Mouse (Mus musculus) forelimb bud, embryonic 11.5 days (tissue): ENCODE results near the gene Dok7.

ENCODE experiments used
- DNase-seq: peaks from one replicate; pipeline ENCODE4 v3.0.0-alpha.2; 2012; ENCODE audit warnings: low read depth, low spot score

Gene Dok7

GRCm38 (mm10) chr5:35057582-35057981 lies 1.0 kb downstream of the Dok7 start:
- peak; percentile 29 for DNase-seq

DNA sequence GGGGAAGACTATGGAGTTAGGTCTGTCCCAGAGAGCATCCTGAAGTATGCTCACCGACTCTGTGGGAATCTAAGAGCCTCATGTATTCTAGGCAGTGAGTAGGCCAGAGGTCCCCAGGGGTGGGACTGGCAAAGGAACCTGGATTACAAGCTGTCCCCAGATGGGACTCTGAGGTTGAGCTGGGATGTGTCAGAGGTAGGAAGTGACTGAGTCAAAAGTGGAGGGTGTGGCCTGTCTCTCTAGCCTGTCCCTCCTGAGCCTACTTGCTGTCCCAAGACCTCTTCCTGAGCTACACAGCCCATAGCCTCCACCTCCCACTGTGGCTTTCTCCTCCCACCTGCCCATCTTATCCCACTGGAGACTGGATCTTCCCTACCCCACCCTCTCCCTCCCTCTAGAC lies 1.6 kb downstream of the Dok7 start:
- DNase-seq = no peak

- no peak for DNase-seq
Measured at GRCm38 (mm10) chr5:35060098-35060497, 3.5 kb downstream of the Dok7 start.

DNA sequence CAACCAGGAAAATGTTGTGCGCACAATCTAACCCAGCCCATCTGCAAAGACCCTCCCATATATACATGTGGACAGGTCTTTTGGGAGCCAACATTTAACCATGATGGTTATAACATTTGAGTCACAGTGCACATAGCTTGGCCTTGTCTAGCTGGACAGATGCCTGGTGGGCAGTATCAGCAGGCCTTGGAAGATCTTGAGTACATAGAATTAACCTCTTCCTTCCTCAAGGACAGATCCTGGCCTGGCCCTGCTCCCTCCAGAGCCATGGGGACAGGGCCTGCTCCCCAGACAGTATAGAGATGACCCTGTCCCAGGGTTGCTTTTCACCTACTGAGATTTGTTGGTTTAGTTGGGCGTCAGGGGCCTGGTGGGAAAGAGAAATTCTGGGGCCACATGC lies 13.3 kb downstream of the Dok7 start:
- DNase-seq = no peak

GRCm38 (mm10) chr5:35070314-35070713 lies 13.7 kb downstream of the Dok7 start:
- no peak for DNase-seq

DNA sequence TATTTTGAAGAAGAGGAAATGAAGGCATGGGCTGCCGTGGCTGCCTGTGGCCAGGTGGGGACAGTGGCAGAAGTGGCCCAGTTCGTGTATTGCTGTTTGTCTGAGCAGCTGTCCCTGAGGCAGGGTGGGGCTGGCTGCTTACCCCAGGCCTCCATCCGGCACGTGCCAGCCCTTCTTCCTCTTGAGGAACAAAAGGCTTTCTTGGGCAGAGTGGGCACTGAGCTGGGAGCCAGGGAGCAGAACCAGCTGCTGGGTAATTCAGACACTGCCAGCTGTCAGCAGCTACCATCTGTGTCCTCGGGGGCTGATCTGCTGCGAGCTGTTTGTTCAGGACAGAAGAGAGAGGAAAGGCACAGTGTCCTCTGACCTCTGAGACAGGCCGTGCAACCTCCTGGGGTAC lies 14.4 kb downstream of the Dok7 start:
- DNase-seq = no peak

DNA sequence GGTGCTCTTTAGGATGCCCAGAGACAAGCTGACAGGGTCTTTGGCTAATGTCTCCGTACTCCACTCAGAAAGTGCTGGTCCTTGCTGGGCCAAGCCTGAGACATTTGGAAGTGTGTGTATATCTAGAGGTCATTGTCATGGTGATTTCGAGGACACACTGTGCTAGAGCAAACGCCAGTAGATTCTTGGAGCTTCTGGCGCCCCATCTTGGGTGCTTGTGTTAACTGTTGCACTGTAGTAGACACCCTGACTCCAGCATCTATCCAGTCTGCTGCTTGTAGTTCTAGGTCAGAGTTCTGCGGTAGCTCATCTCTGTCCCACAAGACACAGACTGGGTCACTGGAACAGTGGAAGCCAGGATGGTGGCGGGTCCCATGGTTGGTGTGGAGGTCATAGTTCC lies 15.3 kb downstream of the Dok7 start:
- DNase-seq = no peak

DNA sequence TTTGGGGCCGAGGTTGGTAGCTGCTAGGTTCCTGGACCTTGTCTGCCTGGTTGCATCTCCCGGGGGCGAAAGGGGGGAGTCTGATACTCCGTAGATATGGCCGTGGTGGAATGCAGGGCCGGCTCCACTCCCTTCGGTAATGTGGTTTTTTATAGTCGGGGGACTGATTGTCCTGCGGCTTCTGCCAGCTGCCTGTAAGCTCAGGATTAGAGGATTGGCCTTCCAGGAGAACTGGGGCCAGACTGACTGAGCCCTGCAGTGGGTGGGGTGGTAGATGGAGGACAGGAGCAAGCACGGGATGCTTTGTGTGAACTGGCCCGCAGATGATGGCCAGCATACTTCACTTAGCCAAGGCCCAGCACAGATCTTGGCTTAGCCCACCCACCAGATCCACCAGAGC lies 16.7 kb downstream of the Dok7 start:
- no peak for DNase-seq

GRCm38 (mm10) chr5:35073992-35074391 lies 17.4 kb downstream of the Dok7 start:
- no peak for DNase-seq

GRCm38 (mm10) chr5:35076369-35076768 lies 19.8 kb downstream of the Dok7 start:
- no peak for DNase-seq

- no peak for DNase-seq
Measured at GRCm38 (mm10) chr5:35079101-35079500, 22.5 kb downstream of the Dok7 start.

DNA sequence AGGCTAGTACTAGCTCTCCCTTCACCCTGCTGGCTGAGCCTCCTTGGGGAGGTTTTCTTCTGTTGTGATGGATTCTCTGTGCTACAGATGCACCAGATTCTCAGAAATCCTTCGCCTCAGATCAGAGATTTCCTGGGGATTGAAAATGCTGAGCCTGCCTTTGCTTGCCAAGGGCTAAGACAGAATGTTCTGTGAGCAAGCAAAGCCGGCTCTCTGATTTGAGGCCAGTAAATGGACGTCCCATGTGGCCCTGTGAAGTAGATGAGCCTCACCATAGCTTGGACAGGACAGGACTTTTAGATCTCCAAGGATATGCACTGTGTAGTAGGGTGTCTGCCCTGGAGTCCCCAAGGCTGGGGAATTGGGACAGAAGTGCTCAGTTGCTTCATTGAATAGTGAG lies 28.3 kb downstream of the Dok7 start:
- no peak for DNase-seq

- DNase-seq = peak; percentile 56
Measured at GRCm38 (mm10) chr5:35088785-35089613, 32.4 kb downstream of the Dok7 start.

GRCm38 (mm10) chr5:35089614-35089963 lies 33.0 kb downstream of the Dok7 start:
- DNase-seq = no peak

DNA sequence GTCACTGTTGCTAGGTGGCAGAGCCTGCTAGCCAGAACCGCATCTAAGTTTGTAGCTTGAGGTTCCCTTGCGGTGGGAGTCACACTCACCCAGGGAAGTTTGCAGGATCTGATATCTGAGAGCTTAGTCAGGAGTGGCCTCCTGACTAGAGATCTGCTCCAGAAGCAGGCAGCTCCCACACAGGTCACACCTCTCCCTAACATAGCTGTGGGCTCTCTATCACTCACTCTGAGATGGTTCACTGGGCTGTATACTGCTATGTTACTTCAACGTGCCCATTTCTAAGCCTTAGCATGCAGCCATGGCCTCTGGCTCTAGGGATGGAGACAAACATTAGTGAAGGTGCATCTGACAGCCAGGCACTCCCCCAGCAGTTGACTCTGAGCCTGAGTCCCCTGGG lies 35.1 kb downstream of the Dok7 start:
- DNase-seq = no peak

DNA sequence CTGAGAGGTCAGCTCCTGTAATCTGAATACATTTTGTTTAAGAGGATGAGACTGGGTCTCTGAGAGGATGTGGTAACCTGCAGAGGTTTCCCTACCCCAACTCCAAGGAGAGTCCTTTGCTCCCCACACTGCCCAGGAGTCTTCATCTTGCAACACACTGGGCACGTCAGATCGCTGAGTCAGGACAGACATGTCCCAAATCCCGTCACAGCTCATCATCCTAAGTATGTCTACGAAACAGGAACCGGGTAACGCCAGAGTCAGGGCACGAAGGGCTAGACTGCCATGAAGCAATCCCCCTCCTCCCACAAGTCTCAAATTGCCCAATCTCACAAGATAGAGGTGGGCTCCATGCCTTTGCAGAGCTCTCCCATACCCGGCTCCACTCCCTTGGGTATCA lies 46.5 kb downstream of the Dok7 start:
- no peak for DNase-seq

DNA sequence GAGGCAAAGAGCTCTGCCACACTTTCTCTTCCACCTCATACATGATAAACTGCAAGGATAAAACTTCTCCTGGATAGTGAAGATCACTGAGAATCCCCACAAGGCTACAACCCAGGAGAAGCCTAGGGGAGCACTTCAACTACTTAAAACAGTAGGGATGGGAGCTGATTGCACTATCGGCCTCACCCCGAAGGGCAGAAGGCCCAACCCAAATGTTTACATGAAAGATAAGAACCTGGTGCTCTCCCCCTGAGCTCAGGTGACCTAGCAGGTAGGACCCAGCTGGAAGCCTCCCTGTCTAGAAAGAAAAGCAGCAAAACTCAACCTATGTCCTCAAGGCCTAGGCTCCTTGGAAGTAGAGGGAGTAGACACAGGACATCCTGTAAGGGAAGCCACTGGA lies 47.0 kb downstream of the Dok7 start:
- no peak for DNase-seq

DNA sequence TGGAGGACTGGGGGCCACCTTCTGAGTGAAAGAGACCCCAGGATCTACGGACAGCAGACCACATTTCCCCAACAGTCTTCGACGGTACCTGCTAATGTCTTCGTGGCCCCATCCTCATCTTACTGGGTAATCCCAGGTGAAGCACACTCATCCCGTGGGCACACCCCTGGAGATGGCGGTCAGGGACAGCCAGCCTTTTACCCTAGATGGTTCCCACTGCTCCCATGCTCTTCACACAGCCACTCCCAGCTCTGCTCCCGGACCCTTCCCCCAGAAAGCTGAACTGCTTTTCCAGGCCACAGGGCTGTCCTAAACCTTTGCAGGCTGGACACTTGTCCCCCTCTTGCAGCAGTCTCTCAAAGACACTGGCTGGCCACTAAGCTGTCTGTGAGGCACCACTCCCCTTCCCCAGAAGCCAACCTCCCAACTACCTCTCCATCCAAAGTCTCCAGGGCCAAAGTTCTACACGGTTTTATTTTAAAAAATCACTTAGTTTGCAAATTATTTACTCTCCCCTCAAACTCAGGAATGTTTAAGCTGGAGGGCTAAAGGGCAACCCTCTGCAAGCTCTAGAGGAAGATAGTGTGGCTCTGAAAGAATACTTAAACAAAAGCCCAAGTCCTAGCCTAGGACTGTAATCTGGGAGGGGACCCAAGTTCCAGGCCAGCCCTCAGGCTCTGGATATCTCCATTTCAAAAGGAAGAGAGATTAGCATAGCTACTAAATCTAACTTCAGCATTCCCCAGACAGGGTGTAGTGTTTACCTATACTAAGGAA lies 47.8 kb downstream of the Dok7 start:
- DNase-seq = no peak

DNA sequence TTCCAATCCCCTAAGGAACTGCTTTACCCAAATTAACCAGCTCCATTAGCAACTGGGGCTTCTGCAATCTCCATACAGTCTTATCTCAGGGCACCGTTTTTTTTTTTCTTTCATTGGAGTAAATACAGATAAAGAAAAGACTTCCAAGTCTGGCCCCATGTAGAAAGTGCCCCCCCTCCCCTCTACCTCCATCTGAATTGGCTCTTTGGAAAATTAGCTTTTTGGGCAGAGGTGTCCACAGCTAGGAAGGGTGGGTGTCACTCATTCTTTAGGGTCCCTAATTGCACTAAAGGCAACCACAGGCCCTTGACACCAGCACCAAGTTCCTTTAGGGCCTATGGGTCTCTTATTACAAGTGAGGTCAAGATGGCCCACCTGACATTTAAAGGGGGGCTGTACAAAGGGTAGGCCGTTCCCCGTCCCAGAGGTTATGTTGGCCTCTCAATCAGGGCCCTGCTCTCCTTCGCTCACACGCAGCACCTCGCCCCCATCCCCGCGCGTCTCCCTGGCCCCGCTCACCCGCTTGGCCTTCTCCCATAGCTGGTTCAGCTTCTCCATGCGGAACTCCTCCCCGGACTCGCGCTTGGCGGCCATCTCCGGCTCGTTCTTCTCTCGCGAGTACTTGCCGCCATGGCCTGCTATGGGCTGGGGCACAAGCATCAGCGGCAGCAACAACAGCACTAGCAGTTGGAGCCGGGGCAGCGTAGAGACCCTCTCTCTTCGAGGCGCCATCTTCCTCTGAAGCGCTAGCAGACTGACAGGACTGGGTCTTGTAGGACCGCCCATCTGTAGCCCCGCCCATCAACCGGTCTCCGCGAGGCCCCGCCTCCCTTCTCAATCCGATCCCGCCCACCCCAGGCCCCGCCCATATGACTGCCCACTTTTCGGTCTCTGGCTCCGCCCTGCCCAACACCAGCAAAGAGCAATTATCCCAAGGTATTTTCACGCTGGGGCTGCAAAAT lies 48.7 kb downstream of the Dok7 start, which contains the start of gene Lrpap1:
Gene Lrpap1, minus strand, starts transcription at position 807 of the 962 bp plus-strand sequence.
- peak; percentile 92 for DNase-seq

DNA sequence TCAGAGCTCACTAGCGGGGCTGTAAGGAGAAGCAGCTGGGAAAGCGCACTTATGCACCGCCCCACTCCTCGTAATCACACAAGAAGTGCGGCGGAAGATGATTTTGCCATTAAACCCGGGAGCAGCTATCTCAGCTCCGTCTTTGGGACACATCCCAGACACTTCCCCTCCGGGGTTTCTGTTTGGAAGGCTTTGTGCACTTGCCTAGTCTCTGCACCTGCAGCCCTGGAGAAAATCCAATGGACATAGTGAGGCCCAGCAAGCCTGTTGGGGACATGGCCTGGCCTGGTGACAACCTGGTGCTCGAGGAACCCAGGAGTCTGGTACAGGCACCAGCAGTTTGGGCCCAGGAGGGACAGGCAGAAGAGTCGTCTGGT lies 49.3 kb downstream of the Dok7 start:
- DNase-seq = no peak

DNA sequence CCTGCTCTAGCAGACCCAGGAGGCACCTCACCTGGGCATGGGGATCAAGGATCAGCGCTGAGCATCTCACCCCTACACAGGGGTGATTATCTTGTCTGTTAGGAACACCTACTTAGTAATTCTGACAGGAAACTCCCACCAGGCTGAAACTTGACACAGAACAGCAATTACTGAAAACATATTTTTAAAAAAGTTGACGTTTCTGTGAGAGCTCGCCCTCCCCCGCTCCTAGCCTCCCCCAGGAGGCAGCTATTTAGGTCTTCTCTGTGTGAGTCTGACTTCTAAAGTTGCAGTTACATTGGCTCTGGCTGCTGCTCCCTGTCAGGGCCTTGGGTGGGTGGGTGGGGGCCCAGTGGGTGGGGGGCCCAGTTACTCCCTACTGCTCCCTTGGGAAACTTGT lies 55.9 kb downstream of the Dok7 start:
- DNase-seq = peak; percentile 8

DNA sequence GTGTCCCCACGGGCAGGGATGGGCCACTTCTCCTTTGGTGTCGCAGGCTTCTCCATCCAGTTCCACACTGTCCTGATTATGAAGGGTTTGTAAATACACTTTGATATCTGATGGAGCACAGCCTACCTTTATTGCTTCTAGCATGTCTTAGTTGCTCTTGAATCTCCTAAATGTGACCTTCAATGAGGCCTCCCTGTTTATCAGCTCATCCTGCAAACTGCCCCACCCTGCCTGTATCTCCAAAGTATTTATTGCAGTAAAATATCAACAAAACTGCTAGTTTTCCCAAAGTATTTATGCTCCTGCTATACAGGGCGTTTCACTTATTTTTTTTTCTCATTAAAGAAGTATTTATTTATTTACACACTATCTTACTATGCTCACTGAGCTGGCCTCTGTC lies 59.4 kb downstream of the Dok7 start:
- DNase-seq = no peak
